Mouse (Mus musculus): ENCODE results near the gene Gm10309. TPM values are rescaled to one million over a fixed set of nuclear protein-coding genes. Genes with fewer than 3 reads are reported as not detected.
"Not testable (repeated sequence)": the region's sequence is repeated elsewhere in the genome, so short reads cannot be mapped to it uniquely, and the experiment has no call there.

Gm10309 gene
- polyA plus RNA-seq, 1 experiment from 2014 or later: 0.16 TPM

GRCm38 (mm10) chr17:86486657-86487056 is 18.4 kb downstream of the Gm10309 start:
- Histone ChIP-seq H3K27me3 (ENCODE audit: low read depth, poor library complexity, severe bottlenecking) (no peaks in the 10 kb centered on the region), H3K4me3 (no peak overlapping the region), H3K27ac (no peak overlapping the region), H3K4me1 (0 out of 2 replicates have a peak, but pooled peaks cover 4% of the 10 kb centered on the region), H3K9me3 (replicated peaks) (no peaks in the 10 kb centered on the region), H3K36me3 (no peaks in the 10 kb centered on the region)
- 93% methylated on average over 5 of the region's 5 CpGs for WGBS
- no peak for DNase-seq (ENCODE audit: low spot score)

GRCm38 (mm10) chr17:86484087-86484737 is 20.8 kb downstream of the Gm10309 start:
- 15% methylated on average over 3 of the region's 3 CpGs for WGBS
- Histone ChIP-seq H3K9me3 (replicated peaks) (no peaks in the 10 kb centered on the region), H3K27ac (no peak overlapping the region), H3K4me1 (0 out of 2 replicates have a peak, but pooled peaks cover 4% of the 10 kb centered on the region), H3K4me3 (no peak overlapping the region), H3K27me3 (ENCODE audit: low read depth, poor library complexity, severe bottlenecking) (no peaks in the 10 kb centered on the region), H3K36me3 (no peaks in the 10 kb centered on the region)
- DNase-seq (ENCODE audit: low spot score): peak; percentile 83

GRCm38 (mm10) chr17:86482675-86483074 is 22.4 kb downstream of the Gm10309 start:
- DNase-seq (ENCODE audit: low spot score): no peak
- Histone ChIP-seq H3K36me3 (no peaks in the 10 kb centered on the region), H3K27ac (no peak overlapping the region), H3K27me3 (ENCODE audit: low read depth, poor library complexity, severe bottlenecking) (no peaks in the 10 kb centered on the region), H3K4me1 (0 out of 2 replicates have a peak, but pooled peaks cover 4% of the 10 kb centered on the region), H3K4me3 (no peak overlapping the region), H3K9me3 (replicated peaks) (no peaks in the 10 kb centered on the region)
- 96% methylated on average over 10 of the region's 10 CpGs for WGBS

- Histone ChIP-seq H3K4me3 (no peak overlapping the region), H3K4me1 (0 out of 2 replicates have a peak, but pooled peaks cover under 1% of the 10 kb centered on the region), H3K9me3 (replicated peaks) (no peaks in the 10 kb centered on the region), H3K27ac (no peak overlapping the region), H3K36me3 (no peaks in the 10 kb centered on the region), H3K27me3 (ENCODE audit: low read depth, poor library complexity, severe bottlenecking) (no peaks in the 10 kb centered on the region)
- DNase-seq (ENCODE audit: low spot score): no peak
- 71% methylated on average over 10 of the region's 10 CpGs for WGBS
Observed at GRCm38 (mm10) chr17:86479406-86479805, 25.6 kb downstream of the Gm10309 start.

- H3K4me3 ChIP-seq; H3K9me3 ChIP-seq (replicated peaks); H3K27me3 ChIP-seq (ENCODE audit: low read depth, poor library complexity, severe bottlenecking); H3K27ac ChIP-seq; H3K4me1 ChIP-seq; DNase-seq (ENCODE audit: low spot score); H3K36me3 ChIP-seq: not testable (repeated sequence)
Observed at GRCm38 (mm10) chr17:86477401-86477800, 27.6 kb downstream of the Gm10309 start.

GRCm38 (mm10) chr17:86476674-86477073 is 28.4 kb downstream of the Gm10309 start:
- 87% methylated on average over 10 of the region's 10 CpGs for WGBS
- no peak for DNase-seq (ENCODE audit: low spot score)
- Histone ChIP-seq H3K9me3 (replicated peaks) (no peaks in the 10 kb centered on the region), H3K27ac (no peak overlapping the region), H3K4me1 (no peaks in the 10 kb centered on the region), H3K27me3 (ENCODE audit: low read depth, poor library complexity, severe bottlenecking) (no peaks in the 10 kb centered on the region), H3K4me3 (no peak overlapping the region), H3K36me3 (no peaks in the 10 kb centered on the region)

- H3K27me3 ChIP-seq (ENCODE audit: low read depth, poor library complexity, severe bottlenecking): no peaks in the 10 kb centered on the region
- 41% methylated on average over 5 of the region's 5 CpGs for WGBS
- H3K36me3 ChIP-seq: no peaks in the 10 kb centered on the region
- peaks cover 14% of the 10 kb centered on the region for H3K4me1 ChIP-seq
- H3K4me3 ChIP-seq: no peak overlapping the region
- H3K27ac ChIP-seq: no peak overlapping the region
- H3K9me3 ChIP-seq (replicated peaks): no peaks in the 10 kb centered on the region
- peak; percentile 64 for DNase-seq (ENCODE audit: low spot score)
Observed at GRCm38 (mm10) chr17:86471684-86472083, 33.3 kb downstream of the Gm10309 start.

- H3K27me3 ChIP-seq (ENCODE audit: low read depth, poor library complexity, severe bottlenecking): no peaks in the 10 kb centered on the region
- DNase-seq (ENCODE audit: low spot score): no peak
- no peaks in the 10 kb centered on the region for H3K9me3 ChIP-seq (replicated peaks)
- no peaks in the 10 kb centered on the region for H3K36me3 ChIP-seq
- H3K27ac ChIP-seq: no peak overlapping the region
- peaks cover 25% of the 10 kb centered on the region for H3K4me1 ChIP-seq
- no peak overlapping the region for H3K4me3 ChIP-seq
- 89% methylated on average over 5 of the region's 5 CpGs for WGBS
Observed at GRCm38 (mm10) chr17:86470160-86470559, 34.9 kb downstream of the Gm10309 start.

- Histone ChIP-seq H3K27me3 (ENCODE audit: low read depth, poor library complexity, severe bottlenecking) (no peaks in the 10 kb centered on the region), H3K4me1 (peaks cover 39% of the 10 kb centered on the region), H3K9me3 (replicated peaks) (no peaks in the 10 kb centered on the region), H3K27ac (0 out of 2 replicates have a peak overlapping the region, but pooled peaks have one; percentile 33), H3K36me3 (no peaks in the 10 kb centered on the region), H3K4me3 (no peak overlapping the region)
- no peak for DNase-seq (ENCODE audit: low spot score)
- WGBS: 87% methylated on average over 5 of the region's 5 CpGs
Observed at GRCm38 (mm10) chr17:86467967-86468366, 37.1 kb downstream of the Gm10309 start.

GRCm38 (mm10) chr17:86467291-86467898 is 37.6 kb downstream of the Gm10309 start:
- 70% methylated on average over 10 of the region's 10 CpGs for WGBS
- Histone ChIP-seq H3K4me3 (no peak overlapping the region), H3K4me1 (peaks cover 39% of the 10 kb centered on the region), H3K27ac (no peak overlapping the region), H3K27me3 (ENCODE audit: low read depth, poor library complexity, severe bottlenecking) (no peaks in the 10 kb centered on the region), H3K36me3 (no peaks in the 10 kb centered on the region), H3K9me3 (replicated peaks) (no peaks in the 10 kb centered on the region)
- no peak for DNase-seq (ENCODE audit: low spot score)

- 66% methylated on average over 7 of the region's 7 CpGs for WGBS
- Histone ChIP-seq H3K9me3 (replicated peaks) (no peaks in the 10 kb centered on the region), H3K27ac (no peak overlapping the region), H3K27me3 (ENCODE audit: low read depth, poor library complexity, severe bottlenecking) (no peaks in the 10 kb centered on the region), H3K36me3 (no peaks in the 10 kb centered on the region), H3K4me1 (peaks cover 39% of the 10 kb centered on the region), H3K4me3 (no peak overlapping the region)
- no peak for DNase-seq (ENCODE audit: low spot score)
Observed at GRCm38 (mm10) chr17:86466871-86467270, 38.2 kb downstream of the Gm10309 start.

GRCm38 (mm10) chr17:86466412-86466811 is 38.6 kb downstream of the Gm10309 start:
- no peak overlapping the region for H3K4me3 ChIP-seq
- peaks cover 39% of the 10 kb centered on the region for H3K4me1 ChIP-seq

GRCm38 (mm10) chr17:86465865-86466264 is 39.2 kb downstream of the Gm10309 start:
- Histone ChIP-seq H3K27me3 (ENCODE audit: low read depth, poor library complexity, severe bottlenecking) (no peaks in the 10 kb centered on the region), H3K27ac (no peak overlapping the region), H3K4me1 (peaks cover 39% of the 10 kb centered on the region), H3K4me3 (no peak overlapping the region), H3K9me3 (replicated peaks) (no peaks in the 10 kb centered on the region), H3K36me3 (no peaks in the 10 kb centered on the region)
- no peak for DNase-seq (ENCODE audit: low spot score)
- 91% methylated on average over 13 of the region's 13 CpGs for WGBS

More at GRCm38 (mm10) chr17:86466412-86466811, 38.6 kb downstream of the Gm10309 start:
- Histone ChIP-seq H3K36me3 (no peaks in the 10 kb centered on the region), H3K27ac (no peak overlapping the region), H3K9me3 (replicated peaks) (no peaks in the 10 kb centered on the region), H3K27me3 (ENCODE audit: low read depth, poor library complexity, severe bottlenecking) (no peaks in the 10 kb centered on the region)
- 87% methylated on average over 7 of the region's 7 CpGs for WGBS
- DNase-seq (ENCODE audit: low spot score): no peak
